Mouse (Mus musculus): ENCODE measurements around the gene Cdc42ep4. TPM values are rescaled to one million over a fixed set of nuclear protein-coding genes. Genes with fewer than 3 reads are reported as not detected.

Gene Cdc42ep4
- 37.0 and 41.4 TPM in 2 replicates for polyA plus RNA-seq (2014; fragmentation: Nextera tagmentation; extraction: Ambion mirVana)

- Histone ChIP-seq H3K9me3 (ENCODE audit: control insufficient read depth, low read length) (no peaks in the 10 kb centered on the region), H3K36me3 (ENCODE audit: control insufficient read depth, insufficient read depth, low read length) (no peaks in the 10 kb centered on the region), H3K4me2 (ENCODE audit: low read depth, low read length) (peak within 1 kb of the TSS; percentile 48), H3K27ac (ENCODE audit: low read depth, low read length) (peak within 1 kb of the TSS; percentile 91), H3K9ac (replicated peaks; ENCODE audit: low read depth, low read length) (peak within 1 kb of the TSS; percentile 87), H3K4me1 (ENCODE audit: control insufficient read depth, insufficient read depth, low read length) (peaks cover 30% of the 10 kb centered on the region), H3K4me3 (ENCODE audit: low read depth, low read length) (peak within 1 kb of the TSS; percentile 87), H3K27me3 (ENCODE audit: control insufficient read depth, insufficient read depth, low read length) (no peaks in the 10 kb centered on the region)
- WGBS = under 1% methylated on average over 44 of the region's 44 CpGs
- ATAC-seq (ENCODE audit: low read depth) = peak; percentile 87
These were observed at the start of gene Cdc42ep4 for GRCm38 (mm10) chr11:113751484-113752084. Gene Cdc42ep4 (minus strand): TSS chr11:113751881.

- no peak overlapping the region for H3K9ac ChIP-seq (replicated peaks; ENCODE audit: low read depth, low read length)
- ATAC-seq (ENCODE audit: low read depth) = no peak
- no peaks in the 10 kb centered on the region for H3K36me3 ChIP-seq (ENCODE audit: control insufficient read depth, insufficient read depth, low read length)
- H3K27ac ChIP-seq (ENCODE audit: low read depth, low read length) = no peak overlapping the region
- H3K4me3 ChIP-seq (ENCODE audit: low read depth, low read length) = no peak overlapping the region
- H3K4me1 ChIP-seq (ENCODE audit: control insufficient read depth, insufficient read depth, low read length) = no peaks in the 10 kb centered on the region
- WGBS = 96% methylated on average over 12 of the region's 12 CpGs
- H3K9me3 ChIP-seq (ENCODE audit: control insufficient read depth, low read length) = no peaks in the 10 kb centered on the region
- no peak overlapping the region for H3K4me2 ChIP-seq (ENCODE audit: low read depth, low read length)
- no peaks in the 10 kb centered on the region for H3K27me3 ChIP-seq (ENCODE audit: control insufficient read depth, insufficient read depth, low read length)
These were observed 48.3 kb upstream of the Cdc42ep4 start for GRCm38 (mm10) chr11:113800026-113800425.

DNA sequence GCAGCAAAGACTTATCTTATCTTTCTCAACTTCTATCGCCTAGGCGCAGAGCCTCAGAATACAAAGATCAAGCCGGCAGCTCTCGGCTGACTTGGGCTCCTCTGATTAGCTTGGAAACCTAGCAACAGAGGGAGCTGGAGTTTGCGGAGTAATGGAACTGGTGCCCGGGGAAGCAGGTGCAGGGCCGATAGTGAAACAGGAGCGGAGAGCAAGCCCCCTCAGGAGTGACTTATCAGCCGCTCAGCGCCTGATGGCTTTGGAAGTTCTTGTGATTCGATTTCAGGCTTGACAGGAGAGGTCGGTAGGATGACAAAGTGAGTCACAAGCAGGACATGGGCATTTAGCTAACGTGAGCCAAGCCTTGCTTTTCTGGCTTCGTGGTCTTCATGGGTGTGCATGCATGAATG, 47.4 kb upstream of the Cdc42ep4 start:
- Histone ChIP-seq H3K27ac (ENCODE audit: low read depth, low read length) (no peak overlapping the region), H3K4me3 (ENCODE audit: low read depth, low read length) (no peak overlapping the region), H3K27me3 (ENCODE audit: control insufficient read depth, insufficient read depth, low read length) (no peaks in the 10 kb centered on the region), H3K4me1 (ENCODE audit: control insufficient read depth, insufficient read depth, low read length) (no peaks in the 10 kb centered on the region), H3K4me2 (ENCODE audit: low read depth, low read length) (no peak overlapping the region), H3K9ac (replicated peaks; ENCODE audit: low read depth, low read length) (no peak overlapping the region), H3K9me3 (ENCODE audit: control insufficient read depth, low read length) (no peaks in the 10 kb centered on the region), H3K36me3 (ENCODE audit: control insufficient read depth, insufficient read depth, low read length) (no peaks in the 10 kb centered on the region)
- ATAC-seq (ENCODE audit: low read depth) = no peak
- WGBS = 46% methylated on average over 14 of the region's 14 CpGs

DNA sequence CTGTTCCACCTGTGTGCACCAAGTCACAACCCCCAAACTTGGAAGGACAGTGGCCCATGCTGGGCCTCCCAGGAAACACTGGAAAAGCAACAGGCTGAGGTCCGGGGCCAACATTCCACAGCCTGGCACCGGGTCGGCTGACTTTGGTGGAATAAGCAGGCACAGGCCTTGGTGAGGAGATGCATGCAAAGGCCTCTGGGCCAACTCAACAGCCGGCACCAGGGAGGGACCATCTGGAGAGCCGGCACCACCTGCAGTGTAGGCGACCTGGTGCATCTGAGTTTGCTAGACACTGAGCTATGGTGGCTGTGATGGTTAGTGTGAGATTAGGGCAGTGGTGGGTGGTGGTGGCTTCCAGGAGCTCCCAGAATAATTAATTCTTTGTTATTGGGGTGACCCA, 46.3 kb upstream of the Cdc42ep4 start:
- Histone ChIP-seq H3K27ac (ENCODE audit: low read depth, low read length) (no peak overlapping the region), H3K36me3 (ENCODE audit: control insufficient read depth, insufficient read depth, low read length) (no peaks in the 10 kb centered on the region), H3K9ac (replicated peaks; ENCODE audit: low read depth, low read length) (no peak overlapping the region), H3K27me3 (ENCODE audit: control insufficient read depth, insufficient read depth, low read length) (no peaks in the 10 kb centered on the region), H3K4me1 (ENCODE audit: control insufficient read depth, insufficient read depth, low read length) (no peaks in the 10 kb centered on the region), H3K9me3 (ENCODE audit: control insufficient read depth, low read length) (no peaks in the 10 kb centered on the region), H3K4me3 (ENCODE audit: low read depth, low read length) (no peak overlapping the region), H3K4me2 (ENCODE audit: low read depth, low read length) (no peak overlapping the region)
- ATAC-seq (ENCODE audit: low read depth) = no peak
- WGBS = 72% methylated on average over 6 of the region's 6 CpGs

- Histone ChIP-seq H3K4me1 (ENCODE audit: control insufficient read depth, insufficient read depth, low read length) (no peaks in the 10 kb centered on the region), H3K4me2 (ENCODE audit: low read depth, low read length) (no peak overlapping the region), H3K27ac (ENCODE audit: low read depth, low read length) (no peak overlapping the region)
These were observed 45.6 kb upstream of the Cdc42ep4 start for GRCm38 (mm10) chr11:113797014-113797983.

GRCm38 (mm10) chr11:113795846-113796245, 44.2 kb upstream of the Cdc42ep4 start:
- H3K4me2 ChIP-seq (ENCODE audit: low read depth, low read length) = no peak overlapping the region

More at GRCm38 (mm10) chr11:113797014-113797983, 45.6 kb upstream of the Cdc42ep4 start:
- H3K4me3 ChIP-seq (ENCODE audit: low read depth, low read length) = no peak overlapping the region
- no peaks in the 10 kb centered on the region for H3K27me3 ChIP-seq (ENCODE audit: control insufficient read depth, insufficient read depth, low read length)
- no peak overlapping the region for H3K9ac ChIP-seq (replicated peaks; ENCODE audit: low read depth, low read length)
- H3K36me3 ChIP-seq (ENCODE audit: control insufficient read depth, insufficient read depth, low read length) = no peaks in the 10 kb centered on the region
- ATAC-seq (ENCODE audit: low read depth) = peak; percentile 26; the same call in 1 of the 2 replicates
- H3K9me3 ChIP-seq (ENCODE audit: control insufficient read depth, low read length) = no peaks in the 10 kb centered on the region
- WGBS = 61% methylated on average over 19 of the region's 19 CpGs

GRCm38 (mm10) chr11:113791357-113792215, 39.9 kb upstream of the Cdc42ep4 start:
- Histone ChIP-seq H3K4me3 (ENCODE audit: low read depth, low read length) (no peak overlapping the region), H3K27me3 (ENCODE audit: control insufficient read depth, insufficient read depth, low read length) (no peaks in the 10 kb centered on the region), H3K36me3 (ENCODE audit: control insufficient read depth, insufficient read depth, low read length) (no peaks in the 10 kb centered on the region), H3K27ac (ENCODE audit: low read depth, low read length) (peak overlapping the region; percentile 13; the same call in 1 of the 2 replicates), H3K4me2 (ENCODE audit: low read depth, low read length) (no peak overlapping the region), H3K9me3 (ENCODE audit: control insufficient read depth, low read length) (no peaks in the 10 kb centered on the region), H3K4me1 (ENCODE audit: control insufficient read depth, insufficient read depth, low read length) (0 out of 2 replicates have a peak, but pooled peaks cover 12% of the 10 kb centered on the region), H3K9ac (replicated peaks; ENCODE audit: low read depth, low read length) (no peak overlapping the region)
- ATAC-seq (ENCODE audit: low read depth) = peak; percentile 79; the same call in 1 of the 2 replicates
- WGBS = 32% methylated on average over 16 of the region's 16 CpGs

More at GRCm38 (mm10) chr11:113795846-113796245, 44.2 kb upstream of the Cdc42ep4 start:
- 76% methylated on average over 12 of the region's 12 CpGs for WGBS
- Histone ChIP-seq H3K27ac (ENCODE audit: low read depth, low read length) (no peak overlapping the region), H3K4me1 (ENCODE audit: control insufficient read depth, insufficient read depth, low read length) (0 out of 2 replicates have a peak, but pooled peaks cover 7% of the 10 kb centered on the region), H3K9ac (replicated peaks; ENCODE audit: low read depth, low read length) (no peak overlapping the region), H3K27me3 (ENCODE audit: control insufficient read depth, insufficient read depth, low read length) (no peaks in the 10 kb centered on the region), H3K9me3 (ENCODE audit: control insufficient read depth, low read length) (no peaks in the 10 kb centered on the region), H3K4me3 (ENCODE audit: low read depth, low read length) (no peak overlapping the region), H3K36me3 (ENCODE audit: control insufficient read depth, insufficient read depth, low read length) (no peaks in the 10 kb centered on the region)
- no peak for ATAC-seq (ENCODE audit: low read depth)

DNA sequence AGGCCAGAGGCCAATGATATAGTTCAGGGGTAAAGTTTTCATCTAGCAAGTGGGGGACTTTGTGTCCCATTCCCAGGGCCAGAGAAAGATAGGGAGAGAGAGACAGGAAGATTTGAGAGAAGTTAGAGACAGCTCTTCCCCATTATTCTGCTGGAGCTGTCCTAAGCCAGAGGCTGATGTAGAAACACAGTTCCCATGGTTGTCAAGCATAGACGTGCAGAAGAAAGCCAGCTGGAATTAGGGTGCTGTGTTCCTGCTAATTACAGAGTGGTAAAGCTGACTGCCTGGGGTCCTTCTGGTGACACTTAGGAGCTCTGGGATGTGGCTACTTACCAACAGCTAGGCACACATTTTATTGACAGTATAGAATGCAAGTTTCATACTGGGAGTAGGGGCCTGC, 37.4 kb upstream of the Cdc42ep4 start:
- Histone ChIP-seq H3K9ac (replicated peaks; ENCODE audit: low read depth, low read length) (no peak overlapping the region), H3K4me3 (ENCODE audit: low read depth, low read length) (no peak overlapping the region), H3K36me3 (ENCODE audit: control insufficient read depth, insufficient read depth, low read length) (no peaks in the 10 kb centered on the region), H3K4me2 (ENCODE audit: low read depth, low read length) (no peak overlapping the region), H3K27ac (ENCODE audit: low read depth, low read length) (no peak overlapping the region), H3K4me1 (ENCODE audit: control insufficient read depth, insufficient read depth, low read length) (peaks cover 35% of the 10 kb centered on the region), H3K27me3 (ENCODE audit: control insufficient read depth, insufficient read depth, low read length) (no peaks in the 10 kb centered on the region), H3K9me3 (ENCODE audit: control insufficient read depth, low read length) (no peaks in the 10 kb centered on the region)
- ATAC-seq (ENCODE audit: low read depth) = no peak
- WGBS = 27% methylated on average over 1 of the region's 1 CpGs

Data from neural tube, embryonic 14.5 days (tissue).